Mouse (Mus musculus) cerebellum, adult 11 months (tissue): ENCODE results near the gene Rpl22.

Experiments used
- DNase-seq: peaks from one replicate; pipeline ENCODE4 v3.0.0; 2022

Rpl22 gene

GRCm38 (mm10) chr4:152296874-152297861 lies 28.4 kb upstream of the Rpl22 start, which contains the start of gene Icmt:
Gene Icmt, plus strand, starts transcription at chr4:152297227.
- peak; percentile 99 for DNase-seq

- no peak for DNase-seq
These were observed 26.7 kb upstream of the Rpl22 start for GRCm38 (mm10) chr4:152298836-152299235.

GRCm38 (mm10) chr4:152300375-152300774 lies 25.2 kb upstream of the Rpl22 start:
- DNase-seq, result no peak

DNA sequence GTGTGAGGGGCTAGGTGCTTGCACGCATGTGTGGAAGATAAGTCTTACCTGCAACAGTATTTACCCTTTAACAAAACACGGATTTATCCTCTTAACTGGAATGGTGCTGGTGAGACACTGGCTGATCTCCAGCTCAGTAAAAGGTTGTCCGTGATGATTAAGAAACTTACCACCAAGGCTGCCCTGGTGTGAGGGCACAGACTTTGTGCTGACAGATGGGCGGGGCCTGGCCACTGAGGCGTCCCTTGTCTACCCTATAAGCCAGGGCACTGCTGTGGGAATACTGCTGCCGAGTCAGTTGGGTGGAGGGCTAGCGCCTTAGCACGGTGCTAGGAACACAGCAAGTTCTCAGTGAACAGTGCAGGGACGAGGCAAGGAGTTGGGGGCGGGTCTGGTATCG lies 23.5 kb upstream of the Rpl22 start:
- no peak for DNase-seq

DNA sequence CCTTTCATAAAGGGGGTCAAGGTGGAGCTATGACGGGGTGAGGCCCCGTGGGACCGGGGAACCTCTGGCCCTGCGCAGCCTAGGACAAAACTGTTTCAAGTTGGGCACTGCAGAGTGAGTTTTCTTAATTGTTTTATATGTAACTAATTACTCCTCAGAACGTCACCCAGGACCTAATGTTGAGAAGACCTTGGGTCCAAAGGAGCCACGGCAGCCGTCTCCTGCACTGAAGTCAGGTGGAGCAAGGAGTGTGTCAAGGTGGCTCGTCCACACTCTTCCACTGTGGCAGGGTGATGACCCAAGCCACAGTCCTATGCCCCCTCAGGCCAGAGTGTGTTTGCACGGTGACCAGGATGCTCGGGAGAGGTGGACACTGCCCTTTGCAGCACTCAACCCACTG lies 22.4 kb upstream of the Rpl22 start:
- DNase-seq, result no peak

- no peak for DNase-seq
These were observed 20.9 kb upstream of the Rpl22 start for GRCm38 (mm10) chr4:152304685-152305084.

- DNase-seq, result no peak
These were observed 19.6 kb upstream of the Rpl22 start for GRCm38 (mm10) chr4:152305991-152306390.

GRCm38 (mm10) chr4:152307542-152307941 lies 18.0 kb upstream of the Rpl22 start:
- DNase-seq, result no peak

DNA sequence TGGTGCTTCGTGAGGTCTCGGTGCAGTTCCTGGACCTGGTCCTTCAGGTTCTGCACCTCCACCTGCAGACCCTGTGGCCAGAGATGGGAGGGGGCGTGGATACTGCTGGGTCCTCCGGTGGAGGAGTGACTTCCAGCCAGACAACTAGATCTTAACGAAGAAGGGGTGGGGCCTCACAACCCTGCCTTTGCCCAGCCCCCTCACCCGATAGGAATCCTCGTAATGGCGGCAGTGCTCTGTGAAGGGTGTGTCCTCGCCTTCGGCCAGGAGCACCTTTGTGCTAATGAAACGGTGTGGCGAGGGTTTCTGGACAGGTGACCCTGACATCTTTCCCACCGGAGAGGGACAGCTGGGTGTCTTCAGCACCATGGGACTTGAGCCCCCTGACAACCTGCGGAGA lies 13.4 kb upstream of the Rpl22 start:
- DNase-seq, result no peak

GRCm38 (mm10) chr4:152313211-152313632 lies 12.3 kb upstream of the Rpl22 start:
- DNase-seq, result no peak

DNA sequence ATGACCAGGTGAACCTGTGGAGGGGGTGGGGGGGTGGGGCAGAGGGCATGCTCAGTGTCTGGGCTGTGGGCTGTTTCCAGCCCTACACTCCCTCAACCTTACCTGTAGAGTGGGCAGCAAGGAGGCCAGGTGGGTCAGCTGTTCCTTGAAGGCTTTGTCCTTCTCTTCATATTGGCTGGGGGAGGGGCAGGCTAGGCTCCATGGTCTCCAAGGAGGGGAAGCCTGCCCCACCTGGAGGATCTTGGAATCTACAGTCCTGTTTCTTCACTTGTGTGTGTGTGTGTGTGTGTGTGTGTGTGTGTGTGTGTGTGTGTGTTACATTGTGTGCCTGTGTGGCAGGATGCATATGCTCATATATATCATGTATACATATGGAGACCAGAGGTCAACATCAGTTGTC lies 11.6 kb upstream of the Rpl22 start:
- DNase-seq, result no peak

DNA sequence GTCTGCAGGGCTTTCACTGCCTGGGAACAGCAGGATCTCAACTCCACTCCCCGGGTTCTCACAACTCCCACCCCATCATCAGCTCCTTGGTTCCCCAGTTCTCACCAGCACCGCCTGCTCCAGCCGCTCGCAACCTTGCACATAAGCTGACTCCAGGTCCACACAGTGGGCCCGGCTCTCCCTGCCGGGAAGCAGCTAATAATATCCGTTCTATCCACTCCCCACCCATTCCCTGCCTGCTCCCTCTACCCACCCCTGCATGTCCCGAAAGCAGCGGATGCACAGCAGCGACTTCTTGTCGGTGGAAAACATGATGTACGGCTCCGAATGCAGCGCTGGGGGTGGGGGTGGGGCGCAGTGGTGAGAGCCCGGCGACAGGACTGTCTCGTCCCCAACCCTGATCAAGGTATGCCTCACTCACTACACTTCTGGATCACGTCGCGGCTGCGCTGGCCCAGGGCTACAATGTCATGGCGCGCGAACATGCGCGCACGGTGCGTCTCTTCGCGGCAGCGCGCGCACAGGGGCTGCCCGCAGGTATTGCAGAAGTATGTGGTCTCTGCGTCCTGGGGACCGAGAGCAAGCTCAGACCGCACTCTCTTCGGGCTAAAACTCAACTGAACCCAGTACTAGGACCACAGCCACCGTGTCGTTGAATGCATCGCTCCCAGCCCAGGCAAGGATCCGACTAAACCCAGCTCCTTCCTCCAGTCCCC lies 9.9 kb upstream of the Rpl22 start:
- no peak for DNase-seq

DNA sequence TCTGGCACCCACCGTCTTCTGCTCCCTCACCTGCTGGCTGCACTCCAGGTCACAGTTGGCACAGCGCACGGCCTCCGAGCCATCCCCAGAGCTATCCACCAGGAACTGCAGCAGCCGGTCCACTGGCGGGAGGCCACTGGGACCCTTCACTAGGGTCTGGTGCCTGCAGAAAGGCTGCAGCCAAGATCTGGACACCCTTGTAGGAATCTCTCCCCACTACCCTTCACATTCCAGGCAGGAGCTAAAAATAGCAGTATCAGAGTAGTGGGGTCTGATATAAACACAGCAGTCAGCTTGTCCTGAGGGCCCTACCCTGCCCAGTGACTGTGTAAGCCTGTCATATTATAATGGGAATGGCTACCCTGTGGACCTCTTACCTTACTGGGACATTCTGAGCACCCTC lies 7.9 kb upstream of the Rpl22 start:
- no peak for DNase-seq

GRCm38 (mm10) chr4:152318517-152319234 lies 6.9 kb upstream of the Rpl22 start, which contains the start of gene Rnf207:
Gene Rnf207, minus strand, starts transcription at chr4:152318993.
- DNase-seq, result no peak

GRCm38 (mm10) chr4:152321464-152321863 lies 4.1 kb upstream of the Rpl22 start:
- DNase-seq, result no peak

GRCm38 (mm10) chr4:152324641-152325562 lies 640 bp upstream of the Rpl22 start:
- no peak for DNase-seq

- no peak for DNase-seq
These were observed 1.0 kb downstream of the Rpl22 start for GRCm38 (mm10) chr4:152326543-152326942.

- DNase-seq, result no peak
These were observed 3.1 kb downstream of the Rpl22 start for GRCm38 (mm10) chr4:152328691-152329090.

DNA sequence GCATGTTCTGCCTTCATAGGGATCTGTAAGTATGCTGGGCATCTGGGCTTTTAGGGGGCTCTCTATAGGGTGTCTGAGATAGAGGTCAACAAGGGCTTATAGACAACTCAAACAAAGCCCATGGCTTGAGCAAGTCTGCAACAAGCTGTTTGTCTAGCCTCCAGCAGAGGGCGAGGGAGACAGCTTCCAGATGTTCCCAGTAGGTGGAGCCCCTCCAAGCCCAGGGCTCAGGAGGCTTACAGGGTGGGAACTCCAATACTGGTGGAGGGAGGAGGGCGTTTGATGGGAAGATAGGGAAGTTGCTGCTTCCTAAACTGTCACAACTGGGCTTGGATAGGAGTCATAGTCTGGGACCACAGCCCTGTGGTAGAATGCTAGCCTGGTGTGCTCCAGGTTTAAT lies 7.4 kb downstream of the Rpl22 start:
- no peak for DNase-seq

DNA sequence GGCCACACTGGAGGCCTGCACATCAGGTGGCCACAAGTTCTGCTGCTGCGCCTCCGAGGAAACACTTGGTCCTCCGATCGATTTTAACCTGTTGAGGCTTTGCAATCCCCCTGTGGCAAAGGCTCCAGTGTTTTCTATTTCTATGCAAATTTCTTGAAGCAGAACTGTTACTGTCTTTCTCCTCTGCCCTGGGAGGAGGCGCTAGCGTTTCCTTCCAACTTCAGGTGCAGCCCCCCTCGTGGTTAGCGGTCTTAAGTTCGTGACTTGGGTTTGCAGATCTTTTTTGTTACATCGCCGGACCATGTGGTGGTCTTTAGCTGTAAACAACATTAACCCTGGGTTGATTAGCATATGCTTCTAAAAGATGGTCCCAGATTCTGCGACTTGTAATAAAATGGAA lies 8.0 kb downstream of the Rpl22 start:
- DNase-seq, result no peak

DNA sequence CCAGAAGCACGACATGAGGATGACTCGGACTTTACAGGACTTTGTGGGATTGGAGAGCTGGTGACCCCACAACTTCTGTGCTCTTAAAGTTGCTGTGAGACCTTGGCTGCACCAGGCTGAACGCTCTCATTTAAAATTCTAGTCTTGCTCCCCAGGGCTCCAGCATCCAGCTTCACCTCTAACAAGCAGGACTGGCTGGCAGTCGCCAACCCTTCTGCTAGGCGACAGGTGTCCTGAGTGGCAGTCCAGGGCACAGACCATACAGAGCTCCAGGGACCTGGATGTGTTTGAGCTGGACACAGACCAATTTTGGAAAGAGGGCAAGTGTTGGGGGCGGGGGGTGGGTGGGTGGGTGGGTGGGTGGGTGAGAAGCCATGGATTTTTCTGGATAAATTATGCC lies 12.2 kb downstream of the Rpl22 start:
- no peak for DNase-seq
